Comparison of ENCODE assay signal across 24 mouse cellular contexts in genomic region chr3:80850947-80851346, GRCm38 (mm10). TPM values are rescaled to one million over a fixed set of nuclear protein-coding genes. Genes with fewer than 3 reads are reported as not detected.
DNase-seq lines count a peak whose midpoint lies in the region; ATAC-seq lines count a peak whose summit lies in the region.
"Had no signal": no experiment of that assay in that cellular context is flagged by ENCODE, and none has a peak within 500 bp of the region (broad histone marks: within the 10 kb centered on the region; RNA-seq: fewer than 3 reads in every experiment).

No protein-coding gene starts in this region.

- no peak for DNase-seq in frontal cortex, postnatal 25 days (ENCODE audit: low spot score in 2 of 2)
- DNase-seq in left cerebral cortex, adult 18-20 months (ENCODE audit: low spot score in 2 of 2) = peak; percentile 9 to 16
- no peak for DNase-seq in left cerebral cortex, postnatal 14 days (ENCODE audit: low spot score in 2 of 2)
- DNase-seq in brain, adult 2 months (ENCODE audit: low read depth, low spot score) = peak; percentile 54
- no peak for DNase-seq in adrenal gland, adult 18-20 months (ENCODE audit: low spot score in 2 of 2)
- DNase-seq: adrenal gland, adult 2 months; adrenal gland, adult 8-10 months; adrenal gland, postnatal 10 days; adrenal gland, postnatal 14 days; adrenal gland, postnatal 25 days; adrenal gland, postnatal 36 days; B cell, adult 2 months; cerebellum, adult 11 months; cerebellum, adult 11-12 months; cerebellum, adult 18-20 months; cerebellum, adult 2 months; cerebellum, adult 8-10 months had no signal

- peak; percentile 69 for ATAC-seq in frontal cortex, adult (ENCODE audit: low TSS enrichment)
- ATAC-seq: activated CD4-positive, CD25-positive, alpha-beta regulatory T cell, adult 4 months; CD4-positive, CD25-positive, alpha-beta regulatory T cell, adult 4 months; Patski had no signal

- intact Hi-C loops in left cerebral cortex, postnatal 14 days (cut with DNase I) = no loop called here

RNA-seq across cellular contexts. Expression of gene Gria2, which starts 48.3 kb away (rescaled TPM):
- 100 to 1,000 TPM; 480 to 502 TPM for total RNA-seq in left cerebral cortex, adult 18-20 months (2021)
- 100 to 1,000 TPM; 476 to 481 TPM for total RNA-seq in left cerebral cortex, postnatal 14 days (2021)
- 10 to 100 TPM in 1 of 2 experiments, 1 to 10 TPM in 1; 9.2 to 12.9 TPM for total RNA-seq in adrenal gland, adult 18-20 months (2021)
- total RNA-seq: CH12.LX, ES-E14, MEL had no signal

Comparison
In these comparisons a context has a peak if more than half of its experiments do, and no peak if none do; other contexts are left out.
1. DNase-seq: peak in left cerebral cortex, adult 18-20 months (2 of 2) and brain, adult 2 months (single experiment); none in frontal cortex, postnatal 25 days (0 of 2), left cerebral cortex, postnatal 14 days (0 of 2) and adrenal gland, adult 18-20 months (0 of 2).
2. RNA of gene Gria2, which starts 48.3 kb away (total RNA-seq): 480 to 502 TPM in left cerebral cortex, adult 18-20 months and 476 to 481 TPM in left cerebral cortex, postnatal 14 days; 9.2 to 12.9 TPM in adrenal gland, adult 18-20 months; every median in the first group is over 10 times any median in the second.